Mouse (Mus musculus) testis, adult 2 months (tissue): Measurements from ENCODE around the gene Mcpt8.

Experiments
- CTCF ChIP-seq: fragments of 200-500 bp; IDR thresholded peaks from 2 replicates; pipeline ENCODE4 v1.5.1; 2012; ENCODE audit warnings: low read depth, mild to moderate bottlenecking, inconsistent platforms, low read length, moderate library complexity; ENCODE audit not compliant: control insufficient read depth, insufficient read depth, insufficient replicate concordance
- POLR2A ChIP-seq: fragments of 200-500 bp; IDR thresholded peaks from 2 replicates; pipeline ENCODE4 v1.6.1; 2012; ENCODE audit warnings: low read depth, mild to moderate bottlenecking, inconsistent platforms, low read length, moderate library complexity; ENCODE audit not compliant: control insufficient read depth

DNA sequence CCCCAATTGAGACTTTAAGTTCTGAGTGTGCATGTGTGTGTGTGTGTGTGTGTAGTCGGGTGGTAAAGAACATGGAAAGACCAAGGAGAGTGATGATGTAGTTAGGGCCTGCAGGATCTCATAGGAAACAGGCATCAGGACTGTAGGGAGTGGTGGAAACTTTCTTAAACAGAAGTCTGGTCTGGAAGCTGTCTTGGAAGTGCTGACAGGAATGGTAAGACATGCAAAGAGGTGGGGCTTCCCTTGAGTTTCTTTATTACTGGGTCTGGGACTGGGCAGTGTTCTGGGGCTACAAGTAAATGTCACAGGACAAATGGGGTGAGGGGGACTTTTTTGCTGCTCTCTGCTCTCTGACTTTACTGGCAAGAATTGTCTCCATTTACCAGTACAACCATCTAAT lies 12.5 kb upstream of the Mcpt8 start:
- TF ChIP-seq CTCF (no peak), POLR2A (no peak)
